Mouse (Mus musculus) ES-Bruce4 (cell line): ENCODE data around the gene Ubap1.

Source experiments
- CTCF ChIP-seq: IDR thresholded peaks from one replicate; pipeline ENCODE4 v1.8.1; 2011; ENCODE audit warnings: low read depth, low read length
- EP300 ChIP-seq: IDR thresholded peaks from 2 replicates; pipeline ENCODE4 v1.6.1; 2011; ENCODE audit warnings: low read depth, low read length; ENCODE audit not compliant: insufficient read depth
- POLR2A ChIP-seq: IDR thresholded peaks from one replicate; pipeline ENCODE4 v1.8.1; 2011; ENCODE audit warnings: low read length; ENCODE audit not compliant: insufficient read depth

GRCm38 (mm10) chr4:41416966-41417365 lies 68.2 kb downstream of the Ubap1 start:
- TF ChIP-seq CTCF (no peak), POLR2A (no peak), EP300 (no peak)
